Mouse (Mus musculus) lung, embryonic 15.5 days (tissue): ENCODE measurements around the gene Trim41. TPM values are rescaled to one million over a fixed set of nuclear protein-coding genes. Genes with fewer than 3 reads are reported as not detected.
A peak's percentile ranks its signal among the peaks of the same experiment; 100 is the strongest.
"Not testable (repeated sequence)": the region's sequence is repeated elsewhere in the genome, so short reads cannot be mapped to it uniquely, and the experiment has no call there.

ENCODE experiments used
- ATAC-seq: fragments of 200-750 bp; cut with Nextera tagmentation; 2 replicates; pipeline ENCODE4 v1.8.0; 2017; ENCODE audit warnings: moderate number of reproducible peaks, borderline replicate concordance; ENCODE audit not compliant: low FRiP score, low TSS enrichment; ENCODE audit errors: extremely low read depth
- H3K27ac ChIP-seq: fragments of 300-500 bp; sonication (generic); 2 replicates; pipeline ENCODE4 v1.5.1; 2015; ENCODE audit warnings: moderate library complexity, mild to moderate bottlenecking, inconsistent platforms
- H3K27me3 ChIP-seq: fragments of 300-500 bp; sonication (generic); 2 replicates; pipeline ENCODE4 v1.6.1; 2015; ENCODE audit warnings: inconsistent platforms
- H3K36me3 ChIP-seq: fragments of 300-500 bp; sonication (generic); 2 replicates; pipeline ENCODE4 v1.6.1; 2015; ENCODE audit warnings: inconsistent platforms
- H3K4me1 ChIP-seq: fragments of 300-500 bp; sonication (generic); 2 replicates; pipeline ENCODE4 v1.6.1; 2015; ENCODE audit warnings: inconsistent platforms
- H3K4me2 ChIP-seq: fragments of 300-500 bp; sonication (generic); 2 replicates; pipeline ENCODE4 v1.6.1; 2015; ENCODE audit warnings: inconsistent platforms, mild to moderate bottlenecking, moderate library complexity
- H3K4me3 ChIP-seq: fragments of 300-500 bp; sonication (generic); 2 replicates; pipeline ENCODE4 v1.5.1; 2015; ENCODE audit warnings: mild to moderate bottlenecking, inconsistent platforms
- H3K9ac ChIP-seq: fragments of 300-500 bp; sonication (generic); 2 replicates; pipeline ENCODE4 v1.6.1; 2015; ENCODE audit warnings: inconsistent platforms
- H3K9me3 ChIP-seq: fragments of 300-500 bp; sonication (generic); 2 replicates; pipeline ENCODE4 v1.6.1; 2016; ENCODE audit warnings: inconsistent platforms
- WGBS: fragments of 180-500 bp; shearing (Covaris S2); methylation state at CpG from one replicate; pipeline ENCODE4 v1.1.7; 2015; 5-methylcytosine and 5-hydroxymethylcytosine counted together
- polyA plus RNA-seq: library from polyadenylated mRNA; unstranded; fragments of >200 nt; fragmentation: Nextera tagmentation; extraction: Ambion mirVana; gene quantifications from 2 replicates; pipeline ENCODE4 v1.2.1, GENCODE M21; 2015

The Trim41 gene
- polyA plus RNA-seq, 1 experiment from 2014 or later = 5.7 TPM

DNA sequence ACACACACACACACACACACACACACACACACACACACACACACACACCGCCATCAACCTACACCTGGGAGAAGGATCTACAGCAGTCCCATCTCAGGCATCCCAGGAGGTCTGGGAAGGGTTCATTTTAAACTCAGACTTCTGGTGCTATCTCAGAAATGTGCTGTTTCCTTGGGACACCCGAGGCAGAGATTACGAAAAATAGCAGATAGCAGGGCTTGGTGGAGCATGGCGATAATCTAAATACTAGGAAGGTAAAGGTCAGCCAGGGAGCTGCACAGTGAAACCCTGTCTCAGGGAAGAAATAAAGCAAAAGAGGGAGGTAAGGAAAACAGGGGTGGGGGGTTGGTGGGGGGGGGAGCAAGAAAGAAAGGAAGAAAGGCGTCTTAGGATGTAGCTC is 19.9 kb downstream of the Trim41 start:
- 76% methylated on average over 5 of the region's 5 CpGs for WGBS
- no peak for ATAC-seq
- H3K36me3 ChIP-seq = peaks cover 9% of the 10 kb centered on the region
- no peak overlapping the region for H3K4me2 ChIP-seq
- H3K27me3 ChIP-seq = no peaks in the 10 kb centered on the region
- no peak overlapping the region for H3K9ac ChIP-seq
- peaks cover 21% of the 10 kb centered on the region for H3K4me1 ChIP-seq
- no peaks in the 10 kb centered on the region for H3K9me3 ChIP-seq
- H3K27ac ChIP-seq = no peak overlapping the region
- no peak overlapping the region for H3K4me3 ChIP-seq

DNA sequence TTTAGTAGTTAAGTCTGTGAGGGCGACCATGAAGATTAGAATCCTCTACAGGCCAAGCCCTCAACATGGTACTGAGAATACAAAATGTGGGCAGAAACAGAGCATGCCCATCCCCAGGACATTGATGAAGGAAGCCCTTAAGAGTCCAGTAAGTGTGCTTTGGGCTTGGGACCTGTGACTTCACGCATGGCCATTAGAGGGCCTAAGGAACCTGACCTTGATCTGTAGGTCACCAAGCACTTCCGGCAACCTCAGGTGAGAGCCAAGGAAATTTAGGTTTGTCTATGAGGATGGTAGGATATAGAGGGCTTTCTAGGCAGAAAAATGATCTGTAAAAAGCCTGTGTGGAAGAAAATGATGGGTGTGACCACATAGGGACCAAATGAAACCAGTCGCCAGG is 20.9 kb downstream of the Trim41 start:
- Histone ChIP-seq H3K36me3 (no peaks in the 10 kb centered on the region), H3K9me3 (no peaks in the 10 kb centered on the region), H3K4me3 (no peak overlapping the region), H3K4me1 (peaks cover 11% of the 10 kb centered on the region; the same call in 1 of the 2 replicates), H3K27ac (no peak overlapping the region), H3K27me3 (no peaks in the 10 kb centered on the region), H3K4me2 (no peak overlapping the region), H3K9ac (no peak overlapping the region)
- 71% methylated on average over 4 of the region's 4 CpGs for WGBS
- ATAC-seq = no peak

DNA sequence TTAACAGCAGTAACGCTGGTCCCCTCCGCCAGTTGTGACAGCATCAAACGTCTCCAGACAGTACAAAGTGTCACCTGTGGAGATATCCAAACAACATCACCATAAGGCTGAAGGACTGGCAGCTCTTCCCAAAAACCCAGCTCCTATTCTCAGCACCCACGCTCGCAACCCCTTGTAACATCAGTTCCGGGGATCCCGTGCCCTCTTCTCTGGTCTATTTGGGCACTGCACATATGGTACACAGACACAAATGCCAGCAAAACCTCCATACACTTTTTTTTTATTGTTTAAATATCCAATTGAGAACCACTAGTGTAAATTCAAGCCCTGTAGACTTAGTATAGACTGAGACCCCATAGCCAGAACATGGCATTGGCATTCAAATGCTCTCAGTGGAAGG is 21.9 kb downstream of the Trim41 start:
- H3K36me3 ChIP-seq = no peaks in the 10 kb centered on the region

DNA sequence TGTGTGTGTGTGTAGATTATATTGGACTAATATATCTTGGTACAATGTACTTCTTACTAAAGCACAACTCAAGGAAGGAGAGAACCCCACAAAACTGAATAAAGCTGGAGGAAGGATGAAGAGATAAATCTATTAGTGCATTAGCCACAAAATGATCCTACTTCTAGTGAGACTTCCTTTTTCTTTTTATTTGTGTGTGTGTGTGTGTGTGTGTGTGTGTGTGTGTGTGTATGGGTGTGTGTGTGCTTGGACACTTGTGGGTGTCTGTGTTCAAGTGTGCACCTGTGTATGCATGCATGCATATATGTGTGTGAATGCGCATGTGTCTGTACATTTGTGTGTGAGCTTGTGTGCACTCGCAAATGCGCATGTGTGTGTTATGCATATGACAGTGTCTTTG is 24.0 kb downstream of the Trim41 start:
- Histone ChIP-seq H3K27me3 (no peaks in the 10 kb centered on the region), H3K36me3 (no peaks in the 10 kb centered on the region), H3K27ac (no peak overlapping the region), H3K4me2 (no peak overlapping the region), H3K9me3 (no peaks in the 10 kb centered on the region), H3K9ac (no peak overlapping the region), H3K4me3 (no peak overlapping the region), H3K4me1 (0 out of 2 replicates have a peak, but pooled peaks cover 5% of the 10 kb centered on the region)
- ATAC-seq = no peak
- WGBS = 99% methylated on average over 3 of the region's 3 CpGs

More for the DNA sequence above, 21.9 kb downstream of the Trim41 start:
- Histone ChIP-seq H3K27ac (no peak overlapping the region), H3K4me3 (no peak overlapping the region), H3K9ac (no peak overlapping the region), H3K4me2 (no peak overlapping the region), H3K9me3 (no peaks in the 10 kb centered on the region), H3K27me3 (no peaks in the 10 kb centered on the region), H3K4me1 (peaks cover 15% of the 10 kb centered on the region; the same call in 1 of the 2 replicates)
- WGBS = 81% methylated on average over 7 of the region's 7 CpGs
- ATAC-seq = no peak

DNA sequence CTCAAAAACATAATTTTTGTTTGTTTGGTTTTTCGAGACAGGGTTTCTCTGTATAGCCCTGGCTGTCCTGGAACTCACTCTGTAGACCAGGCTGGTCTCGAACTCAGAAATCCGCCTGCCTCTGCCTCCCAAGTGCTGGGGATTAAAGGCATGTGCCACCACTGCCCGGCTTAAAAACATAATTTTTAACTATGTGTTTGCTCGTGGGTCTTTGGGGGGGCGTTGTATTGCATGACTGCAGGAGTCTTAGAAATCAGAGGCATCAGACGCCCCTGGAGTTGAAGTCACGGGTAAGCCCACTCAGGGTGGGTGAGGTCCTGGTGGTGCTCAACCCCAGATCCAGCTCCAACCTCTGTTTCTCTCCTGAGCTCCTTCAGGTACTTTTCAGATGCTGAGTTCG is 25.3 kb downstream of the Trim41 start:
- WGBS = 81% methylated on average over 9 of the region's 9 CpGs
- H3K4me3 ChIP-seq, H3K27me3 ChIP-seq, ATAC-seq, H3K9me3 ChIP-seq, H3K4me2 ChIP-seq, H3K9ac ChIP-seq, H3K36me3 ChIP-seq, H3K27ac ChIP-seq, H3K4me1 ChIP-seq: not testable (repeated sequence)

DNA sequence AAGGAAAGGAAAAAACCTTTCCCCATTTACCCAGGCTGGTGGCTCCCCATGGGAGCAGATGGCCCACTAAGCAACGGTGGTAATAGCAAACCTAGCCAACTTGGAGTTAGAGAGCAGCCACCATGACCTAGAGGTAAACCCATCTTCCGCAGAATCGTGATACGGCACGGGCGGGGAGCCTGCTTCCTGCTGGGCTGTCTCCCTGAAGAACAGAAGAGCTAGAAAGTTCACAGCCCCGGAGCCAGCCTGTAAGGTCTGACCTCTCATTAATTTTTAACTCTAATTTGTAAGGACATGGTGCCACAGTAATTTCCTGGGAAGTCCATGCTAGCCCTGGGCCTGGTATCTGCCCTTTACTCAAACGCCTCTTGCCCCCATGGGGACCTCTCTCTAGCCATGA is 26.2 kb downstream of the Trim41 start:
- H3K36me3 ChIP-seq = no peaks in the 10 kb centered on the region
- no peak overlapping the region for H3K4me3 ChIP-seq
- no peaks in the 10 kb centered on the region for H3K27me3 ChIP-seq
- no peak overlapping the region for H3K9ac ChIP-seq
- ATAC-seq = no peak
- WGBS = 55% methylated on average over 8 of the region's 8 CpGs
- 0 out of 2 replicates have a peak, but pooled peaks cover 3% of the 10 kb centered on the region for H3K4me1 ChIP-seq
- no peak overlapping the region for H3K27ac ChIP-seq
- no peaks in the 10 kb centered on the region for H3K9me3 ChIP-seq
- no peak overlapping the region for H3K4me2 ChIP-seq

DNA sequence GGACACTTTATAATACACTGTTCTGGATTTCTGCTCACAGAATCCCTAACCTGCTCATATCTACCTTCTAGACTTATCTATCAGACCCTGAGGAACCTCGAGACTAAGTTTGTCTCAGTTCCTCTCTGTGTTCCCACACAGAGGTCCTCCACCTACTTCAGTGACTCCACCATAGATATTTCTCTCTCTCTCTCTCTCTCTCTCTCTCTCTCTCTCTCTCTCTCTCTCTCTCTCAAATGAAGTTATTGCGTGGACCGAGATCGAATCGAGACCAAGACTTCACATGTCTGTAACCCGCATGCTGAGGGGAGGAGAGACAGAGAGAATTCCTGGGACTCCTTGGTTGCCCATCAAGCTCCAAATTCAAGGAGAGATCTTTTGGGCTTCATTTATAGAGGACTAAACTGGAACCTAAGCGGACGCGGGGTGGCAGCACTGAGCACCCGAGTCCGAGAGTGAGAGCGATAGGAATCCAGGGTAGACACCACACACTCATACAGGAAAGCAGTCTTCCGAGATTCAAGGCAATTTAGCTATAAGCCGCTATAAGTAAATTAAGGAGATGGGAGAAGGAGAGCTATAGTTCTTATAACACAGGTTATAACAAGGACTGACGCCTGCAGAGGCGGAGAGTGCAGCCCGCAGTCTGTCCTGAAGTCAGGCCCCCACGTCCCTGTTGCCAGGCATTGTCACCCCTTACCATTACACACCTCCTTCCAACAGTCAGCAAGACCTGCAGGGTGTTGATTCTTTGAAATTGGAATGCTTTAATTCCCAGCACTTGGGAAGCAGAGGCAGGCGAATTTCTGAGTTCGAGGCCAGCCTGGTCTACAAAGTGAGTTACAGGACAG is 27.0 kb downstream of the Trim41 start:
- H3K27ac ChIP-seq = no peak overlapping the region
- peak overlapping the region; percentile 20; the same call in 1 of the 2 replicates for H3K4me3 ChIP-seq
- no peaks in the 10 kb centered on the region for H3K9me3 ChIP-seq
- 0 out of 2 replicates have a peak, but pooled peaks have one; percentile 48 for ATAC-seq
- no peak overlapping the region for H3K9ac ChIP-seq
- peak overlapping the region; percentile 50 for H3K4me2 ChIP-seq
- no peaks in the 10 kb centered on the region for H3K36me3 ChIP-seq
- no peaks in the 10 kb centered on the region for H3K27me3 ChIP-seq
- WGBS = 16% methylated on average over 20 of the region's 20 CpGs
- H3K4me1 ChIP-seq = 0 out of 2 replicates have a peak, but pooled peaks cover 3% of the 10 kb centered on the region

DNA sequence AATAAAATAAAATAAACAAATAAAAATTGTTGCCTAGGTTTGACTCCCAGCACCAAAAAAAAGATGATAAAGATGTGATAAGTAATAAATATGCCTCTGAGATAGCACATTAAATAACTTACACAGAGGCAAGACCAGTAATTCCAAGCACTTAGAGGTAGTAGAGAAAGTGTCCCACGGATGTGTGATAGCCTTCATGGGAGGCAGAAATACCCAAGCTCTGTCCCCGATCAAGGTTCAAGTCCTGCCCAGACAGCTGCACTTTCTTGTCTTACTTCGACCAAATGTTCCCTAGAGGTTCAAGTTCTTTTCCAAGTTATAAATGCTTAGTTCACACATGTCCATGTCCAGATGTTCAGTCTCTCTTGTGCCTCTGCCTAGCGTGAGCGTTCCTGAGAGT is 27.9 kb downstream of the Trim41 start:
- Histone ChIP-seq H3K27me3 (no peaks in the 10 kb centered on the region), H3K9me3 (no peaks in the 10 kb centered on the region), H3K36me3 (no peaks in the 10 kb centered on the region), H3K4me3 (no peak overlapping the region), H3K9ac (no peak overlapping the region), H3K4me1 (0 out of 2 replicates have a peak, but pooled peaks cover 3% of the 10 kb centered on the region), H3K27ac (no peak overlapping the region), H3K4me2 (peak overlapping the region; percentile 72; the same call in 1 of the 2 replicates)
- 79% methylated on average over 5 of the region's 5 CpGs for WGBS
- ATAC-seq = no peak

DNA sequence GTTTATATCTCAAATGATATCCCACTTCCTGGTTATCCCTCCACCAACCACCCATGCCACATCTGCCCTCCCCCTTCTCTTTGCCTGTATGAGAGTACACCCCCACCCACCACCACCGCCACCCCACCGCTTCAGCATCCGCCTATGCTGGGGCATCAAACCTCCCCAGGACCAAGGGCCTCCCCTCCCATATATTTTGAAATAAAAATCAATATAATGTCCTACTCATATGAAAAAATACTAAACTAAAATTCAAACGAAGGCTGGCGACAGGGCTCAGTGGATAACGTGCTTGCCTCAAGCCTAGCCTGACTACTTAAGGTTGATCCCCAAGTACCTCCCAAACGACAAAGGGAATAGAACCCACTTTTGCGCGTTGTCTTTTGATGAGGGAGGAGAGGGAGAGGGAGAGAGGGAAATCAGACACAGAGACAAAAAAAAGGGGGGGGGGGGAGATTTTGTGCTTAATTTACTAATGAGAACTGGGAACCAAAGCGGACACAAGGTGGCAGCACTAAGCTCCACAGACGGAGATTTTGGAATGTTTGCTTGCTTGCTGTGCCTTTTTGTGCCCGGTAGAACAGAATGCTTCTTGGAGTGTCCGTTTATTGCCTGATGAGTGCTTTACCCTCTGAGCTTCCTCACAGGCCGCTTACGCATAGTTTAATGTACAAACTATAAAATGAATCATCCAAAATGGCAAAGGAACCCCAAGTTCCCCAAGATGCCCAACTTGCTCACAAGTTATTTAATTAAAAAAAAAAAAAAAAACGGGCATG is 28.7 kb downstream of the Trim41 start:
- H3K4me3 ChIP-seq = peak overlapping the region; percentile 44
- H3K4me1 ChIP-seq = 0 out of 2 replicates have a peak, but pooled peaks cover 3% of the 10 kb centered on the region
- H3K36me3 ChIP-seq = no peaks in the 10 kb centered on the region
- no peaks in the 10 kb centered on the region for H3K9me3 ChIP-seq
- 0 out of 2 replicates have a peak overlapping the region, but pooled peaks have one; percentile 15 for H3K27ac ChIP-seq
- no peaks in the 10 kb centered on the region for H3K27me3 ChIP-seq
- ATAC-seq = peak; percentile 48; the same call in 1 of the 2 replicates
- 7% methylated on average over 16 of the region's 16 CpGs for WGBS
- H3K4me2 ChIP-seq = peak overlapping the region; percentile 72
- 0 out of 2 replicates have a peak overlapping the region, but pooled peaks have one; percentile 34 for H3K9ac ChIP-seq

DNA sequence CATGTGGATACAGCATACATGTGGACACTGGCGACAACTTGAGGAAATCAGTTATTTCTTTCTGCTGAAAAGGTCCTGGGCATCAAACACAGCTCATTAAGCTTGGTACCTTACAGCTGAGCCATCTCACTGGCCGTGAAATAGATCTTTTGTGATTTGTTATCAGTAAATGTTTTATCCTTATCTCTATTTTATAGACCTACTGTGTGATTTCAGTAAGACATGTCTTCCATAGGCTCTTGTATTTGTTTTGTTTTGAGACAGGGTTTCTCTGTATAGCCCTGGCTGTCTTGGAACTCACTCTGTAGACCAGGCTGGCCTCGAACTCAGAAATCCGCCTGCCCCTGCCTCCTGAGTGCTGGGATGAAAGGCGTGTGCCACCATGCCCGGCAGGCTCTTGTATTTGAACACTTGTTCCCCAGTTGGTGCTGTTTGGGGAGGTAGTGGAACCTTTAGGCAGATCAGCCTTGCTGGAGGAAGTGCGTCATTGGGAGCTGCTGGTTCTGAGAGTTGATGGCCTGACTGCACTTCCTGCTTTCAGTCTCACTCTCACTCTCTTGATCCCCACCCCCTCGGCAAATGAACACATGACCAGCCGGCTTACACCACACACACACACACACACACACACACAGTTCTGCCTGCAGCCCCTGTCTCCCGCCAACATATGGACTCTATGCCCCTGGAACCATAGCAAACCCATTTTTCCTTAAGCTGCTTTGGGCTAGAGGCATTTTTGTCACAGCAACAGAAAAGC is 29.5 kb downstream of the Trim41 start:
- 0 out of 2 replicates have a peak, but pooled peaks cover 3% of the 10 kb centered on the region for H3K4me1 ChIP-seq
- no peaks in the 10 kb centered on the region for H3K9me3 ChIP-seq
- ATAC-seq = peak; percentile 74; the same call in 1 of the 2 replicates
- H3K27me3 ChIP-seq = no peaks in the 10 kb centered on the region
- WGBS = 43% methylated on average over 10 of the region's 10 CpGs
- H3K9ac ChIP-seq = no peak overlapping the region
- H3K4me3 ChIP-seq = peak overlapping the region; percentile 44
- H3K36me3 ChIP-seq = no peaks in the 10 kb centered on the region
- H3K4me2 ChIP-seq = peak overlapping the region; percentile 72
- H3K27ac ChIP-seq = 0 out of 2 replicates have a peak overlapping the region, but pooled peaks have one; percentile 15

DNA sequence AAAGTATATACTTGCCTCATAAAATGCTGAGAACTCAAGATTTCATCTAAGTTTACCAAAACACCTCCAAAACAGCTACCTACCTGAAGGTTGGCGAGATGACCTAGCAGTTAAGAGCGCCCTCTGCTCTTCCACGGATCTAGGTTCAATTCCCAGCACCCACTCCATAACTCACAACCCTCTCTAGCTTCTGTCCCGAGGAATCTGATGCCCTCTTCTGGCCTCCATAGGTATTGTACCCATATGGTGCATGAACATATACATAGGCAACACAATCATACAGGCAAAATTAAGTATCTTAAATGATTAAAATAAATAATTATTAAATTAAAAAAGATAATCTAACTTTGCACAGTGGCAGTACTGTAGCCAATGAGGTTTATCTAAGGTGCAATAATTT is 34.9 kb downstream of the Trim41 start:
- H3K4me2 ChIP-seq = no peak overlapping the region
- WGBS = 82% methylated on average over 4 of the region's 4 CpGs
- no peak overlapping the region for H3K27ac ChIP-seq

More for the DNA sequence above, 34.9 kb downstream of the Trim41 start:
- no peak for ATAC-seq
- H3K27me3 ChIP-seq = no peaks in the 10 kb centered on the region
- H3K36me3 ChIP-seq = no peaks in the 10 kb centered on the region
- no peak overlapping the region for H3K4me3 ChIP-seq
- H3K9ac ChIP-seq = no peak overlapping the region
- H3K9me3 ChIP-seq = no peaks in the 10 kb centered on the region
- H3K4me1 ChIP-seq = no peaks in the 10 kb centered on the region
